Mouse (Mus musculus): ENCODE results near the gene Il6st.
A peak's percentile ranks its signal among the peaks of the same experiment; 100 is the strongest.

Gene Il6st

GRCm38 (mm10) chr13:112529893-112530292 lies 66.0 kb downstream of the Il6st start:
- DNase-seq (ENCODE audit: low spot score): peak; percentile 87

- no peak for DNase-seq (ENCODE audit: low spot score)
Measured at GRCm38 (mm10) chr13:112532235-112532634, 68.4 kb downstream of the Il6st start.

- DNase-seq (ENCODE audit: low spot score): no peak
Measured at GRCm38 (mm10) chr13:112533556-112533955, 69.7 kb downstream of the Il6st start.

- DNase-seq (ENCODE audit: low spot score): no peak
Measured at GRCm38 (mm10) chr13:112536611-112537010, 72.7 kb downstream of the Il6st start.

GRCm38 (mm10) chr13:112537065-112537464 lies 73.2 kb downstream of the Il6st start:
- DNase-seq (ENCODE audit: low spot score): no peak

GRCm38 (mm10) chr13:112540616-112541015 lies 76.7 kb downstream of the Il6st start:
- no peak for DNase-seq (ENCODE audit: low spot score)

GRCm38 (mm10) chr13:112541223-112541975 lies 77.5 kb downstream of the Il6st start:
- DNase-seq (ENCODE audit: low spot score): no peak

GRCm38 (mm10) chr13:112551641-112552548 lies 88.0 kb downstream of the Il6st start:
- no peak for DNase-seq (ENCODE audit: low spot score)

- DNase-seq (ENCODE audit: low spot score): no peak
Measured at GRCm38 (mm10) chr13:112553304-112553703, 89.4 kb downstream of the Il6st start.

GRCm38 (mm10) chr13:112556501-112556900 lies 92.6 kb downstream of the Il6st start:
- no peak for DNase-seq (ENCODE audit: low spot score)
